Mouse (Mus musculus): ENCODE measurements around the gene Ly6g5b. TPM values are rescaled to one million over a fixed set of nuclear protein-coding genes. Genes with fewer than 3 reads are reported as not detected.

Gene Ly6g5b
- total and polyA plus RNA-seq, 2 experiments = 0.46 to 0.62 TPM

GRCm38 (mm10) chr17:35106522-35106921, 8.7 kb downstream of the Ly6g5b start:
- WGBS = 80% methylated on average over 3 of the region's 3 CpGs
- Histone ChIP-seq H3K9ac (ENCODE audit: low read depth, low read length) (no peak overlapping the region), H3K27me3 (ENCODE audit: control insufficient read depth, insufficient read depth, low read length) (no peaks in the 10 kb centered on the region), H3K79me2 (ENCODE audit: control insufficient read depth, insufficient read depth, low read length) (no peaks in the 10 kb centered on the region), H3K36me3 (ENCODE audit: control insufficient read depth, insufficient read depth, low read length) (peaks cover 5% of the 10 kb centered on the region; the same call in 1 of the 2 replicates), H3K4me3 (ENCODE audit: insufficient read depth, low read depth, low read length) (no peak overlapping the region), H3K27ac (replicated peaks; ENCODE audit: insufficient read depth, low read depth, low read length) (no peak overlapping the region), H3K4me1 (ENCODE audit: control insufficient read depth, insufficient read depth, low read length) (peaks cover 7% of the 10 kb centered on the region; the same call in 1 of the 2 replicates)
- no peak for DNase-seq (ENCODE audit: extremely low read depth, low read depth, low spot score)
- TF ChIP-seq CTCF (IDR thresholded peaks at IDR 0.05; ENCODE audit: low read depth, low read length) (no peak), POLR2A (IDR thresholded peaks at IDR 0.05; ENCODE audit: extremely low read depth, insufficient read depth, low read length) (no peak)

- no peak for TF ChIP-seq POLR2A (IDR thresholded peaks at IDR 0.05; ENCODE audit: extremely low read depth, insufficient read depth, low read length)
- TF ChIP-seq CTCF (IDR thresholded peaks at IDR 0.05; ENCODE audit: low read depth, low read length) = peak; percentile 64
- H3K27ac ChIP-seq (replicated peaks; ENCODE audit: insufficient read depth, low read depth, low read length) = no peak overlapping the region
- WGBS = 43% methylated on average over 13 of the region's 13 CpGs
- H3K36me3 ChIP-seq (ENCODE audit: control insufficient read depth, insufficient read depth, low read length) = peaks cover 8% of the 10 kb centered on the region
- H3K9ac ChIP-seq (ENCODE audit: low read depth, low read length) = no peak overlapping the region
- DNase-seq (ENCODE audit: extremely low read depth, low read depth, low spot score) = no peak
- no peak overlapping the region for H3K4me3 ChIP-seq (ENCODE audit: insufficient read depth, low read depth, low read length)
- peaks cover 7% of the 10 kb centered on the region; the same call in 1 of the 2 replicates for H3K4me1 ChIP-seq (ENCODE audit: control insufficient read depth, insufficient read depth, low read length)
- no peaks in the 10 kb centered on the region for H3K27me3 ChIP-seq (ENCODE audit: control insufficient read depth, insufficient read depth, low read length)
- H3K79me2 ChIP-seq (ENCODE audit: control insufficient read depth, insufficient read depth, low read length) = no peaks in the 10 kb centered on the region
Measured at GRCm38 (mm10) chr17:35105740-35106389, 9.4 kb downstream of the Ly6g5b start.

GRCm38 (mm10) chr17:35104754-35105153, 10.5 kb downstream of the Ly6g5b start:
- Histone ChIP-seq H3K4me3 (ENCODE audit: insufficient read depth, low read depth, low read length) (no peak overlapping the region), H3K9ac (ENCODE audit: low read depth, low read length) (no peak overlapping the region)
- no peak for DNase-seq (ENCODE audit: extremely low read depth, low read depth, low spot score)

GRCm38 (mm10) chr17:35104079-35104478, 11.1 kb downstream of the Ly6g5b start:
- Histone ChIP-seq H3K27me3 (ENCODE audit: control insufficient read depth, insufficient read depth, low read length) (no peaks in the 10 kb centered on the region), H3K4me3 (ENCODE audit: insufficient read depth, low read depth, low read length) (no peak overlapping the region), H3K36me3 (ENCODE audit: control insufficient read depth, insufficient read depth, low read length) (peaks cover 8% of the 10 kb centered on the region), H3K9ac (ENCODE audit: low read depth, low read length) (no peak overlapping the region), H3K79me2 (ENCODE audit: control insufficient read depth, insufficient read depth, low read length) (no peaks in the 10 kb centered on the region), H3K4me1 (ENCODE audit: control insufficient read depth, insufficient read depth, low read length) (peaks cover 7% of the 10 kb centered on the region; the same call in 1 of the 2 replicates), H3K27ac (replicated peaks; ENCODE audit: insufficient read depth, low read depth, low read length) (no peak overlapping the region)
- no peak for DNase-seq (ENCODE audit: extremely low read depth, low read depth, low spot score)
- 97% methylated on average over 7 of the region's 7 CpGs for WGBS
- no peak for TF ChIP-seq POLR2A (IDR thresholded peaks at IDR 0.05; ENCODE audit: extremely low read depth, insufficient read depth, low read length)
- no peak for TF ChIP-seq CTCF (IDR thresholded peaks at IDR 0.05; ENCODE audit: low read depth, low read length)

More at GRCm38 (mm10) chr17:35104754-35105153, 10.5 kb downstream of the Ly6g5b start:
- TF ChIP-seq POLR2A (IDR thresholded peaks at IDR 0.05; ENCODE audit: extremely low read depth, insufficient read depth, low read length) (no peak), CTCF (IDR thresholded peaks at IDR 0.05; ENCODE audit: low read depth, low read length) (no peak)
- H3K79me2 ChIP-seq (ENCODE audit: control insufficient read depth, insufficient read depth, low read length) = no peaks in the 10 kb centered on the region
- peaks cover 7% of the 10 kb centered on the region; the same call in 1 of the 2 replicates for H3K4me1 ChIP-seq (ENCODE audit: control insufficient read depth, insufficient read depth, low read length)
- no peaks in the 10 kb centered on the region for H3K27me3 ChIP-seq (ENCODE audit: control insufficient read depth, insufficient read depth, low read length)
- H3K27ac ChIP-seq (replicated peaks; ENCODE audit: insufficient read depth, low read depth, low read length) = no peak overlapping the region
- 84% methylated on average over 6 of the region's 6 CpGs for WGBS
- peaks cover 8% of the 10 kb centered on the region for H3K36me3 ChIP-seq (ENCODE audit: control insufficient read depth, insufficient read depth, low read length)

- no peaks in the 10 kb centered on the region for H3K79me2 ChIP-seq (ENCODE audit: control insufficient read depth, insufficient read depth, low read length)
- DNase-seq (ENCODE audit: extremely low read depth, low read depth, low spot score) = peak; percentile 72
- peaks cover 7% of the 10 kb centered on the region; the same call in 1 of the 2 replicates for H3K4me1 ChIP-seq (ENCODE audit: control insufficient read depth, insufficient read depth, low read length)
- WGBS = 17% methylated on average over 6 of the region's 6 CpGs
- H3K27ac ChIP-seq (replicated peaks; ENCODE audit: insufficient read depth, low read depth, low read length) = no peak overlapping the region
- TF ChIP-seq CTCF (IDR thresholded peaks at IDR 0.05; ENCODE audit: low read depth, low read length) (no peak), POLR2A (IDR thresholded peaks at IDR 0.05; ENCODE audit: extremely low read depth, insufficient read depth, low read length) (no peak)
- no peak overlapping the region for H3K9ac ChIP-seq (ENCODE audit: low read depth, low read length)
- no peaks in the 10 kb centered on the region for H3K27me3 ChIP-seq (ENCODE audit: control insufficient read depth, insufficient read depth, low read length)
- H3K36me3 ChIP-seq (ENCODE audit: control insufficient read depth, insufficient read depth, low read length) = peaks cover 8% of the 10 kb centered on the region
- no peak overlapping the region for H3K4me3 ChIP-seq (ENCODE audit: insufficient read depth, low read depth, low read length)
Measured at GRCm38 (mm10) chr17:35103221-35103690, 12.0 kb downstream of the Ly6g5b start.

- WGBS = 86% methylated on average over 8 of the region's 8 CpGs
- no peak overlapping the region for H3K27ac ChIP-seq (replicated peaks; ENCODE audit: insufficient read depth, low read depth, low read length)
- no peak for DNase-seq (ENCODE audit: extremely low read depth, low read depth, low spot score)
- TF ChIP-seq CTCF (IDR thresholded peaks at IDR 0.05; ENCODE audit: low read depth, low read length) (no peak), POLR2A (IDR thresholded peaks at IDR 0.05; ENCODE audit: extremely low read depth, insufficient read depth, low read length) (no peak)
- no peak overlapping the region for H3K4me3 ChIP-seq (ENCODE audit: insufficient read depth, low read depth, low read length)
- no peak overlapping the region for H3K9ac ChIP-seq (ENCODE audit: low read depth, low read length)
- H3K4me1 ChIP-seq (ENCODE audit: control insufficient read depth, insufficient read depth, low read length) = peaks cover 7% of the 10 kb centered on the region; the same call in 1 of the 2 replicates
- peaks cover 9% of the 10 kb centered on the region for H3K36me3 ChIP-seq (ENCODE audit: control insufficient read depth, insufficient read depth, low read length)
- no peaks in the 10 kb centered on the region for H3K27me3 ChIP-seq (ENCODE audit: control insufficient read depth, insufficient read depth, low read length)
- H3K79me2 ChIP-seq (ENCODE audit: control insufficient read depth, insufficient read depth, low read length) = no peaks in the 10 kb centered on the region
Measured at GRCm38 (mm10) chr17:35102299-35102698, 12.9 kb downstream of the Ly6g5b start.

Data from liver, adult 2 months (tissue).